Mouse (Mus musculus): Measurements from ENCODE around the gene Ccr10. TPM values are rescaled to one million over a fixed set of nuclear protein-coding genes. Genes with fewer than 3 reads are reported as not detected.

Gene Ccr10
- polyA plus RNA-seq, 1 experiment from 2014 or later, result 0.24 TPM

- Histone ChIP-seq H3K9me3 (no peaks in the 10 kb centered on the region), H3K4me2 (replicated peaks) (no peak overlapping the region), H3K36me3 (peaks cover 68% of the 10 kb centered on the region), H3K4me3 (no peak overlapping the region), H3K4me1 (peaks cover 12% of the 10 kb centered on the region), H3K27me3 (no peaks in the 10 kb centered on the region), H3K27ac (no peak overlapping the region), H3K9ac (no peak overlapping the region)
- ATAC-seq (ENCODE audit: insufficient number of reproducible peaks, insufficient read depth, low FRiP score, low TSS enrichment), result no peak
- WGBS, result 63% methylated on average over 1 of the region's 1 CpGs
Measured at GRCm38 (mm10) chr11:101195101-101195500, 19.9 kb upstream of the Ccr10 start.

GRCm38 (mm10) chr11:101194643-101195042 is 19.4 kb upstream of the Ccr10 start:
- Histone ChIP-seq H3K4me1 (peaks cover 17% of the 10 kb centered on the region), H3K36me3 (peaks cover 64% of the 10 kb centered on the region), H3K27me3 (no peaks in the 10 kb centered on the region), H3K9me3 (no peaks in the 10 kb centered on the region), H3K9ac (no peak overlapping the region), H3K4me2 (replicated peaks) (no peak overlapping the region), H3K4me3 (no peak overlapping the region), H3K27ac (no peak overlapping the region)
- ATAC-seq (ENCODE audit: insufficient number of reproducible peaks, insufficient read depth, low FRiP score, low TSS enrichment), result no peak
- 88% methylated on average over 6 of the region's 6 CpGs for WGBS

- H3K4me3 ChIP-seq, result no peak overlapping the region
- ATAC-seq (ENCODE audit: insufficient number of reproducible peaks, insufficient read depth, low FRiP score, low TSS enrichment), result no peak
- H3K36me3 ChIP-seq, result peaks cover 59% of the 10 kb centered on the region
- H3K4me2 ChIP-seq (replicated peaks), result no peak overlapping the region
- WGBS, result 83% methylated on average over 5 of the region's 5 CpGs
- H3K27me3 ChIP-seq, result no peaks in the 10 kb centered on the region
- H3K9ac ChIP-seq, result no peak overlapping the region
- H3K27ac ChIP-seq, result no peak overlapping the region
- H3K4me1 ChIP-seq, result peaks cover 22% of the 10 kb centered on the region
- no peaks in the 10 kb centered on the region for H3K9me3 ChIP-seq
Measured at GRCm38 (mm10) chr11:101194137-101194536, 18.9 kb upstream of the Ccr10 start.

GRCm38 (mm10) chr11:101193076-101193475 is 17.8 kb upstream of the Ccr10 start:
- Histone ChIP-seq H3K36me3 (peaks cover 48% of the 10 kb centered on the region), H3K27me3 (no peaks in the 10 kb centered on the region), H3K4me3 (no peak overlapping the region), H3K4me2 (replicated peaks) (no peak overlapping the region), H3K9ac (no peak overlapping the region), H3K27ac (no peak overlapping the region), H3K9me3 (no peaks in the 10 kb centered on the region), H3K4me1 (peaks cover 22% of the 10 kb centered on the region)
- ATAC-seq (ENCODE audit: insufficient number of reproducible peaks, insufficient read depth, low FRiP score, low TSS enrichment), result no peak
- WGBS, result 89% methylated on average over 7 of the region's 7 CpGs

GRCm38 (mm10) chr11:101192646-101193045 is 17.4 kb upstream of the Ccr10 start:
- Histone ChIP-seq H3K4me2 (replicated peaks) (no peak overlapping the region), H3K9me3 (no peaks in the 10 kb centered on the region), H3K4me1 (peaks cover 22% of the 10 kb centered on the region), H3K4me3 (no peak overlapping the region), H3K27ac (no peak overlapping the region), H3K27me3 (no peaks in the 10 kb centered on the region), H3K9ac (no peak overlapping the region), H3K36me3 (peaks cover 44% of the 10 kb centered on the region)
- no peak for ATAC-seq (ENCODE audit: insufficient number of reproducible peaks, insufficient read depth, low FRiP score, low TSS enrichment)
- WGBS, result 89% methylated on average over 6 of the region's 6 CpGs

GRCm38 (mm10) chr11:101191919-101192470 is 16.8 kb upstream of the Ccr10 start:
- WGBS, result 82% methylated on average over 4 of the region's 4 CpGs
- H3K9ac ChIP-seq, result no peak overlapping the region
- no peak overlapping the region for H3K4me3 ChIP-seq
- no peaks in the 10 kb centered on the region for H3K27me3 ChIP-seq
- H3K36me3 ChIP-seq, result peaks cover 37% of the 10 kb centered on the region
- H3K9me3 ChIP-seq, result no peaks in the 10 kb centered on the region
- H3K4me2 ChIP-seq (replicated peaks), result no peak overlapping the region
- 0 out of 2 replicates have a peak overlapping the region, but pooled peaks have one; percentile 17 for H3K27ac ChIP-seq
- peaks cover 22% of the 10 kb centered on the region for H3K4me1 ChIP-seq
- ATAC-seq (ENCODE audit: insufficient number of reproducible peaks, insufficient read depth, low FRiP score, low TSS enrichment), result no peak

GRCm38 (mm10) chr11:101190913-101191907 is 16.0 kb upstream of the Ccr10 start:
- Histone ChIP-seq H3K27me3 (no peaks in the 10 kb centered on the region), H3K36me3 (peaks cover 30% of the 10 kb centered on the region; the same call in 1 of the 2 replicates), H3K4me3 (no peak overlapping the region), H3K9me3 (no peaks in the 10 kb centered on the region), H3K4me1 (peaks cover 22% of the 10 kb centered on the region), H3K27ac (0 out of 2 replicates have a peak overlapping the region, but pooled peaks have one; percentile 68), H3K9ac (no peak overlapping the region), H3K4me2 (replicated peaks) (no peak overlapping the region)
- WGBS, result 51% methylated on average over 17 of the region's 17 CpGs
- no peak for ATAC-seq (ENCODE audit: insufficient number of reproducible peaks, insufficient read depth, low FRiP score, low TSS enrichment)

GRCm38 (mm10) chr11:101190181-101190912 is 15.1 kb upstream of the Ccr10 start:
- Histone ChIP-seq H3K36me3 (peaks cover 22% of the 10 kb centered on the region; the same call in 1 of the 2 replicates), H3K9ac (no peak overlapping the region), H3K27me3 (no peaks in the 10 kb centered on the region), H3K4me3 (no peak overlapping the region), H3K4me1 (peaks cover 22% of the 10 kb centered on the region), H3K4me2 (replicated peaks) (no peak overlapping the region), H3K27ac (peak overlapping the region; percentile 85), H3K9me3 (no peaks in the 10 kb centered on the region)
- 46% methylated on average over 8 of the region's 8 CpGs for WGBS
- ATAC-seq (ENCODE audit: insufficient number of reproducible peaks, insufficient read depth, low FRiP score, low TSS enrichment), result peak; percentile 6; the same call in 1 of the 2 replicates

- peak overlapping the region; percentile 10 for H3K9ac ChIP-seq
- ATAC-seq (ENCODE audit: insufficient number of reproducible peaks, insufficient read depth, low FRiP score, low TSS enrichment), result peak; percentile 53; the same call in 1 of the 2 replicates
- H3K4me1 ChIP-seq, result peaks cover 22% of the 10 kb centered on the region
- WGBS, result 12% methylated on average over 6 of the region's 6 CpGs
- peak overlapping the region; percentile 85 for H3K27ac ChIP-seq
- no peaks in the 10 kb centered on the region for H3K9me3 ChIP-seq
- no peak overlapping the region for H3K4me2 ChIP-seq (replicated peaks)
- H3K27me3 ChIP-seq, result no peaks in the 10 kb centered on the region
- no peak overlapping the region for H3K4me3 ChIP-seq
- H3K36me3 ChIP-seq, result peaks cover 16% of the 10 kb centered on the region; the same call in 1 of the 2 replicates
Measured at GRCm38 (mm10) chr11:101189495-101190180, 14.4 kb upstream of the Ccr10 start.

- ATAC-seq (ENCODE audit: insufficient number of reproducible peaks, insufficient read depth, low FRiP score, low TSS enrichment), result no peak
- no peak overlapping the region for H3K4me2 ChIP-seq (replicated peaks)
- WGBS, result 80% methylated on average over 11 of the region's 11 CpGs
- no peak overlapping the region for H3K9ac ChIP-seq
- H3K4me3 ChIP-seq, result no peak overlapping the region
- H3K9me3 ChIP-seq, result no peaks in the 10 kb centered on the region
- H3K4me1 ChIP-seq, result peaks cover 22% of the 10 kb centered on the region
- H3K36me3 ChIP-seq, result 0 out of 2 replicates have a peak, but pooled peaks cover 9% of the 10 kb centered on the region
- H3K27ac ChIP-seq, result no peak overlapping the region
- 0 out of 2 replicates have a peak, but pooled peaks cover 3% of the 10 kb centered on the region for H3K27me3 ChIP-seq
Measured at GRCm38 (mm10) chr11:101188166-101188805, 13.0 kb upstream of the Ccr10 start.

All from embryonic facial prominence, embryonic 12.5 days (tissue).